Mouse (Mus musculus): ENCODE results near the gene Nlrx1.

The Nlrx1 gene

DNA sequence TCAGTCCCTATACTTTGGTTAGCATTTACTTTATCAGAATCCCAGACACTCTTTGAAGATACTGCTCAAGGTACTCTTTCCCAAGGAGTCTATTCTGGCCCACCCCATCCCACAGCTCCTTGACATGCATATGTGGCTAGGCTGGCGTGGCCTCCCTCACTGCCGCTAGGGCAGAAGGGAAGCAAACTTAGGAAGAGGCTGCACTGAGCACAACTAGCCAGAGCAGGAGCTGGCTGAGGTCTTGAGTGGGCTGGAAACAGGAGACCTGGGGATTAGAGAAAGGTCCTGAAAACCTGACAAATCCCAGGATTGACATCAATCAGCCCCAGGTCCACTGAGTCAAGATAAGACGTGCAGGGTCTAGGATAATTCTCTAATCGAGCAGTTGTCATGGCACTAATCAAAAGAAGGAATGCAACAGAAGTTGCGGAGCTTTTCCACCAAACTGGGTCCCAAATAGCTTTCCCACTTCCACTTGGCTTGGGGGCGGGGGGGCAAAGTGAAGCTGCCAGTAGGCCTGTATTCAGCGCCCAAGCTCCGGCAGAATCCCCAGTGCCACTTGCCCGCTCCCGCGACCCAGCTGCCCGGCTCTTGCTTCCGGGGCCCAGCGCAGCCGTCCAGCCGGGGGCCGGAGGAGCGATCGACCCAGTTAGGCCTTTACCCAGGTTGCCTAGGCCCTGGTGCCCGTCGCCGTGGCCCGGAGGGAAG is 926 bp downstream of the Nlrx1 start:
- no peak for DNase-seq

GRCm38 (mm10) chr9:44266478-44267226 is 1.7 kb downstream of the Nlrx1 start:
- DNase-seq: no peak

DNA sequence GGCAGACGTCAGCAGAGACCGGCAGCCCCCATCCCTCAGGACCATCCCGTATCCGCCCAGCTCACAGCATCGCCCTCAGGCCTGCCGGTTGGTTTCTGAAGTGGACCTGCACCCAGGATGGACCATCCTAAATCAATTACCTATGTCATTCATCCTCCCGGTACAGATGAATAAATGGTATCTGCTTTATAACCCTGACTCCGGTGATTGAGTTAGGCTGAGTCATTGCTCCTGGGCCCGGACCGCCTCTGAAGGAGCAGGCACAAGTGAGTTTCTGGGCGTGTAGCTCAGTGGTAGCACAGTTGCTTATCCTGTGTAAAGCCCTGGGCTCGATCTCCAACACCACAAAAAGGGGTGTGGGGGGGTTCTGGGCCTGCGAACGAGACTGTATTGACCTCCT is 7.0 kb downstream of the Nlrx1 start:
- no peak for DNase-seq

GRCm38 (mm10) chr9:44259014-44259413 is 9.4 kb downstream of the Nlrx1 start:
- DNase-seq: no peak

DNA sequence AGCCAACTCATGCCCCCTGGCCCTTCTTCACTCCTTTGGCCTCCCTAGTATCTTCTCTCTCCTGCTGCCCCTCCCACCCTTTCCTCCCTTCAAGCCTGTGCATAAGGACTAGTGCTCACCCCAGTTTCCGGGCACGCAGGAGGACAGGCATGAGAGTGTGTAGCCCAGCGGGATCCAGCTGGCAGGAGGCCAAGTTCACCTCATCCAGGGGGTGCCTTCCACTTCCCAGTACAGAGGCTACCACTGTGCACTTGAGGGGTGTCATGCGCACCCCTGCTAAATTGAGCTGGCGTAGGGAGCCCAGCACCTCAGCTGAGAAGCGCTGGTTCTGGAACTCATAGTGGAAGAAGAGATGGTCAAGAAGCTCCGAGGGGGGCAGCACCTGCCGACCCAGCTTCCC is 12.2 kb downstream of the Nlrx1 start:
- DNase-seq: no peak

DNA sequence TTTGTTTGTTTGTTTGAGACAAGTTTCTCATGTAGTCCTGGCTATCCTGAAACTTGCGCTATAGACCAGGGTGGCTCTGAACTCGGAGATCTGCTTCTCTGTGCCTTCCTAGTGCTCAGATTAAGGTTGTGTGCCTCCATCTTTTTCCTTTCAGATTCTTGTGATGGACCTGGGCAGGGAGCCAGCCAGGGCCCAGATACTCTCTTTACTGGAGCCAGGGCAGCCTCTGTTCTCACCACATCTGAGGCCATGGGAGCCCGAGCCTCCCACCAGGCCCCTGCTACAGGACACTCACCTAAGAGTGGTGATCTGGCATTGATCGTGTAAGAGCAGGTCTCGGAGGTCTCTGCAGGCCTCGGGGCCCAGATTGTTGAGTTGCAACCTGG is 13.3 kb downstream of the Nlrx1 start:
- no peak for DNase-seq

DNA sequence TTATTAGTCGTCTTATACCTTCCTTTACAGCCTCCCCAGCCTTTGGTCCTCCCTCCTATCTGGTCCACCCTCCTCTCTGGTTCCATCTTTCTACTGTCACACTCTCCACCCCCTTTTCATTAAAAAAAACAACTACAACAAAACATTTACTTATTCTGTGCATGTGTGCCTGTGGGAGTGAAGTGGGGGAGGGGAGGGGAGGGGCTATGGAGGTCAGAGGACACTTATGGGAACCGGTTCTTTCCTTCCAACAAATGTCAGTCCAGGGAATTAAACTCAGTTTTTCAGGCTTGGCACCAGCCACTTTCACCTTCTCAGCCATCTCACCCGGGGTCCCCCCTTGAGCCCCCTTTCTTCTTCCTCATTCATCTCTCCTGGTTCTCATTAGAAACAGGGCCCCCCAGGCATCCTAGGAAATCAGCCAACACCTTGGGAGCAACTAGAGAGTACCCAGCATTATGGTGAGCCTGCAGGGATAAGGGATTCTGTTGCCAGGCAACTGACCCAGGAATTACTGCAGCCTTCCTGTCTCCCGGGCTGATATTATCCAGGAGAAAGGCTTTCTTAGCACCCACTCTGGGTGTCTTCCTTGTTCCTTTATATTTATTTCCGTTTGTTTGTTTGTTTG is 13.8 kb downstream of the Nlrx1 start:
- DNase-seq: no peak

DNA sequence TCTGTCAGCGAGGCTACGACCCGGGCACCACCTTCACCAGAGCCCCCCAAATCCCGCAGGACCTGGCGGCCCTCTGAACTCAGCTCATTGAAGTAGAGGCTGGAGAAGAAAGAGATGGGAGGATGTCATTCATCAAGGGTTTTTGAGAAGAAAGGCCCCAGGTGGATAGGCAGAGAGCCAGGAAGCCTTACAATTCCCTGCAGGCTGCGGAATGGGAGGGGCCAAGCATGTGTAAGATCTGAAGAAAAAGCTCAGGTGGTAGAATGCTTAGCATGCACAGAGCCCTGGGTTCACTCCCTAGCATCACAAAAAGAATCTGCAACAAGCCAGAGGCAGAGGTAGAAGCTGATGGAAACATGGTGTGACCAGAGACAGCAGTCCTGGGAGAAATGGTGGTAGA is 15.0 kb downstream of the Nlrx1 start:
- DNase-seq: no peak

- DNase-seq: no peak
Measured at GRCm38 (mm10) chr9:44251314-44251713, 17.1 kb downstream of the Nlrx1 start, which contains the start of gene Pdzd3. TSS of gene Pdzd3 (minus strand) at chr9:44251471.

- DNase-seq: no peak
Measured at GRCm38 (mm10) chr9:44250445-44250844, 18.0 kb downstream of the Nlrx1 start.

GRCm38 (mm10) chr9:44249181-44250146 is 18.9 kb downstream of the Nlrx1 start:
- DNase-seq: no peak

DNA sequence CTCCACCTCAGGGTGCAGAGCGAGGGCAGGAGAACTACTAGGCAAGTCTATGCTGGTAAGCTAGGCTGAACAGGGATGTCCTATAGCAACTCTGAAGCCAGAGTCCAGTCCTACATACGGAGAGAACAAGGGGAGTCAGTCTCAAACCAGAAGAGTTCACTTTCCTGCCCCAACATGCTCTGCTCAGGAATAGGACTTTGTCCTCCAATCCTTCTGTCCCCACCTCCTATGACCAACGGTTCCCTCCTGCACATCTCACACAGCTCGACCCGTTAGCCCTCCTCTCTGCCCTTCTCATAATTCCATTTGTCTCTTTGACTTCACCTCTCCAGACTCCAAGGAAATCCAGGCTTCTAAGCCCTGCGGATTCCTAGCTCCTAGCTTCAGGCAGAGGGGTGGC is 20.5 kb downstream of the Nlrx1 start:
- no peak for DNase-seq

- DNase-seq: no peak
Measured at GRCm38 (mm10) chr9:44243621-44244020, 24.8 kb downstream of the Nlrx1 start.

DNA sequence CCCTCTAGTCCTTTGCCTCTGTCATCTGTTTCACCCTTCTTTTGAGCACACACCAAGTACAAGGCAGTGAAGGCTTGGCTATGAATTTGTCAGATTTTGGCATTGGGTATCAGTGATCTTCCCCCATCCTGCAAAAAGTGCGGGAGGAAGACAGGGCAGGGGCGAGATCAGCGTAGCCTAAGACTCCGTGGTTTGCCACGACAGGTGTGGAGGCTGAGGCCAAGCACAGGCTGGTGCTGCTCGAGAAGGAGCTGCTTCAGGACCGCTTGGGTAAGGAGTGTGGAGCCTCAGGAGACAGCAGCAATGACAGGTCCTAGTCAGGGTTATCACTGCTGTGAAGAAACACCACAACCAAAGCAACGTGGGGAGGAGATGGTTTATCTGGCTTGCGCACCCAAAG is 27.0 kb downstream of the Nlrx1 start:
- no peak for DNase-seq

GRCm38 (mm10) chr9:44240911-44241310 is 27.5 kb downstream of the Nlrx1 start:
- DNase-seq: no peak

DNA sequence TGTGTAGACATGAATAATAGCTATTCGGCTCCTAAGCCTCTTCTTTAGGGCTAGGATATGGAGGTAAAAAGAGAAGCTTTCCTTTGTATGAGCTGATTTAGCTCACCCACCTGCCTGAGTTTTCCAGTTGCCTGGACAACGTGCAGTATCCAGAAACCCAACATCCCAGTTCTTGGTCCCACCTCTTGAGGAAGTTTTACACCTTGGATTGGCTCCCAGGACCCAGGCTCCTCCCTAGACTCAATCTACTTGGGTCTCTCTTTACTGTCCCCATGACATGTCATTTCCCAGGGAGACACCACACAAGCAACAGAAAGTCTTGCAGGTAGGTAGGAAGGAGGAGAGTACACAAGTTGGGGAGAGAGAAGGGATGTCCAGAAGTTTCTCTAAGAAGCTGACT is 28.0 kb downstream of the Nlrx1 start, which contains the start of gene Ccdc153:
TSS of gene Ccdc153 (plus strand) at position 278 of the 400 bp plus-strand sequence.
- no peak for DNase-seq

DNA sequence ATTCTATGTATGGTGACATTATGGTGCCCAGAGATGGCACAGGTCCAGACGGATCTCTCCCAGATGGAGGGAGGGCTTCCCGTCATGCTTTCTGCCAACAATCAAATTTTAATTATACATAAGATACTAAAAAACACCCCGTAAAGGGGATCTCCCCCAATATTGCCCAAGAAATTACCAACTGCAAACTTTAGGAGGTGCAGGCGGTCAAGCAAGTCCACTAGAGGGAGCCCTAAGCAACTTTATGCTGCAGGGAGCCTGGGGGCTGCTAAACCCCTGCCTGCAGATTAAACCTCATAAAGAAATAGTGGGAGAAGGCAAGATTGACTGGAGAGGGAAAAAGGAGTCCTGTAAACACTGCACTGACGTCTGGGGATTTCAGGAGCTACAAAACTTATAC is 29.0 kb downstream of the Nlrx1 start:
- no peak for DNase-seq

GRCm38 (mm10) chr9:44238501-44239190 is 29.8 kb downstream of the Nlrx1 start:
- no peak for DNase-seq

DNA sequence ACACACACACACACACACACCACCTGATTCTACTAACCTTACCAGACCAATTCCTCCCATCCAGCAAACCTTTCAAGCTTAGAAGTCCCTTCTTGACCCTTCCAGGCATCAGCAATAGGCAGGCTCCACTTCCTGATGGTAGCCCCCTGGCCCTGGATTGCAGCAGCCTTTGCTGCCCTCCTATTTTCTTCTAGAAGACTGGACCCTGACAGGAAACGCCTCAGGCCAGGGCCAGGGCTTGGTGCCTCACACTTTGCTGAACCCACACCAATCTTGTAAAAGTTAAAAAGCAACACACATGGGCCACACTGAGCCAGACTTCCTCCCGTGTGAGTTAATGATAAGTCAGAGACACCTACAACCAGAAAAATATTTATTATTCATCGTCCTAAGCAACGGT is 31.3 kb downstream of the Nlrx1 start:
- DNase-seq: no peak

DNA sequence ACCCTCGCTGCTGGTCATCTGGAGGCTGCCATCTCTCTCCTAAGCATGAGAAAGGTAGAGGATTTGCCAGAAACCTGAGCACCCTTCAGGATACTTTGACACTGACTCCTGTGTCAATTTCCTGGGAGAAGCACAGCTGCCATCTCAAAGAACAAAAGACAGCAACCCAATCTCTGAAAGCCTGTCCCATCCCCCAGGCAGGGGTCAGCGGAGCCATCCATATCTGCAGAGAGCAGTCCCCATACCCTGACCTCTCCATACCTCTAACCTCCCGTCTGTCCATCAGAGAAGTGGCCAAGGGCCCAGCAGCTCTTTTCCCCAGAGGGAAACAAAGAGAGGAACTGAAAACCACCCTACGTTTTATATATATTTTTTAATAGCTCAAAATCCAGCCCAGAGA is 31.8 kb downstream of the Nlrx1 start:
- no peak for DNase-seq

- DNase-seq: peak; percentile 41
Measured at GRCm38 (mm10) chr9:44234479-44235427, 33.6 kb downstream of the Nlrx1 start.

All from cerebellum, adult 11-12 months (tissue).